Mouse (Mus musculus) layer of hippocampus, adult 9-11 months (tissue): Measurements from ENCODE around the gene Gm11437.

Experiments used
- DNase-seq: peaks from one replicate; pipeline ENCODE4 v3.0.0; 2022

Gm11437 gene

GRCm38 (mm10) chr11:84167046-84167526 lies at the start of gene Gm11437:
Gene Gm11437, minus strand, starts transcription at chr11:84167476.
- DNase-seq, result no peak

- DNase-seq, result no peak
These were observed 43.6 kb upstream of the Gm11437 start for GRCm38 (mm10) chr11:84210876-84211275.

GRCm38 (mm10) chr11:84205776-84206175 lies 38.5 kb upstream of the Gm11437 start:
- no peak for DNase-seq

GRCm38 (mm10) chr11:84197607-84198402 lies 30.5 kb upstream of the Gm11437 start:
- DNase-seq, result peak; percentile 92

GRCm38 (mm10) chr11:84194751-84195150 lies 27.5 kb upstream of the Gm11437 start:
- no peak for DNase-seq

- no peak for DNase-seq
These were observed 26.0 kb upstream of the Gm11437 start for GRCm38 (mm10) chr11:84193249-84193648.

- no peak for DNase-seq
These were observed 23.4 kb upstream of the Gm11437 start for GRCm38 (mm10) chr11:84190581-84191233.

- no peak for DNase-seq
These were observed 21.3 kb upstream of the Gm11437 start for GRCm38 (mm10) chr11:84188530-84188929.

- no peak for DNase-seq
These were observed 14.0 kb upstream of the Gm11437 start for GRCm38 (mm10) chr11:84181286-84181685.

- peak; percentile 78 for DNase-seq
These were observed 12.8 kb upstream of the Gm11437 start for GRCm38 (mm10) chr11:84179954-84180598.

- peak; percentile 97 for DNase-seq
These were observed 12.1 kb upstream of the Gm11437 start for GRCm38 (mm10) chr11:84179226-84179953.

GRCm38 (mm10) chr11:84178571-84178970 lies 11.3 kb upstream of the Gm11437 start:
- no peak for DNase-seq

GRCm38 (mm10) chr11:84172539-84173435 lies 5.5 kb upstream of the Gm11437 start:
- DNase-seq, result no peak

- peak; percentile 51 for DNase-seq
These were observed 1.5 kb upstream of the Gm11437 start for GRCm38 (mm10) chr11:84168701-84169288.

- no peak for DNase-seq
These were observed 2.7 kb downstream of the Gm11437 start for GRCm38 (mm10) chr11:84164561-84164960.

GRCm38 (mm10) chr11:84164123-84164522 lies 3.2 kb downstream of the Gm11437 start:
- DNase-seq, result no peak

GRCm38 (mm10) chr11:84156535-84157262 lies 10.6 kb downstream of the Gm11437 start:
- DNase-seq, result no peak

GRCm38 (mm10) chr11:84150884-84151283 lies 16.4 kb downstream of the Gm11437 start:
- no peak for DNase-seq

- no peak for DNase-seq
These were observed 21.2 kb downstream of the Gm11437 start for GRCm38 (mm10) chr11:84146081-84146480.

GRCm38 (mm10) chr11:84145201-84145798 lies 22.0 kb downstream of the Gm11437 start:
- DNase-seq, result no peak
